In the genomic region with DNA sequence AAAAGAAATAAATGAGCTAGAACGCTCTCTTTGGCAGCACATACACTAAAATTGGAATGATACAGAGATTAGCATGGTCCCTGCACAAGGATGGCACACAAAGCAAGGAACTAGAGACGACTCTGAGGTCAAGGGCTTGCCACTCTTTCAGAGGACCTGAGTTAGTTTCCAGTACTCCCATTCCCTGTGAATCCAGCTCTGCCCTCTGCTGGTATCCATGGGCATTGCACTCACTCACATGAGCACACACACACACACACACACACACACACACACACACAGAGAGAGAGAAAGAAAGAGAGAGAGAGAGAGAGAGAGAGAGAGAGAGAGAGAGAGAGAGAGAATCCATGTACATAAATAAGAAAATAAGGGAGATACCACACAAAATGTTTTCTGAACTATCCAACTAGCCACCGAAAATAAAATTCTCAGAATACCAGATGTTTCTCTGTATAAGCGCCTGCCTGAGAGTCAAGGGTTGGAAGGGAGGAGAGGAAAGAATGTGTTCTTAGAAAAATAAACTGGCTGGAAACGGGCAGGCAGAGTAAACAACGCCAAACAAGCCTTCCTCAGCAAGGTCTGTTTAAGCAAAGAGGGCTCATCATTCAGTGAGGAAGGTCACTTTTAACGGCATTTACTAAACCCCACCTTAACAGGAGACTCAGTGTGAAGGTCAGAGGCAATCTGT, we compare ENCODE assay signal across 24 mouse cellular contexts. TPM values are rescaled to one million over a fixed set of nuclear protein-coding genes. Genes with fewer than 3 reads are reported as not detected.
DNase-seq lines count a peak whose midpoint lies in the region; ATAC-seq and TF ChIP-seq lines count a peak whose summit lies in the region.
"Had no signal": no experiment of that assay in that cellular context is flagged by ENCODE, and none has a peak within 500 bp of the region (broad histone marks: within the 10 kb centered on the region; RNA-seq: fewer than 3 reads in every experiment).

No protein-coding gene starts in this region.

- H3K4me2 ChIP-seq in heart, postnatal 0 days (ENCODE audit: low read depth, low read length) = no peak overlapping the region
- H3K4me2 ChIP-seq: embryonic facial prominence, embryonic 15.5 days; heart, embryonic 11.5 days; hindbrain, embryonic 15.5 days; liver, embryonic 13.5 days; neural tube, embryonic 12.5 days had no signal

- ATAC-seq in heart, postnatal 0 days (ENCODE audit: insufficient read depth, low read depth) = no peak
- ATAC-seq in G1E (ENCODE audit: extremely low read depth, insufficient number of reproducible peaks, low FRiP score, poor library complexity, severe bottlenecking) = no peak
- no peak for ATAC-seq in megakaryocyte, adult 5-6 weeks (ENCODE audit: poor library complexity, severe bottlenecking)

- TF ChIP-seq POLR2A in lung, adult 2 months (IDR thresholded peaks at IDR 0.05; ENCODE audit: borderline replicate concordance, extremely low read depth, low read depth, low read length) = no peak
- TF ChIP-seq POLR2A in cerebellum, adult 2 months (IDR thresholded peaks at IDR 0.05; ENCODE audit: borderline replicate concordance, insufficient read depth, low read length) = no peak

- TF ChIP-seq CTCF in heart, postnatal 0 days (IDR thresholded peaks at IDR 0.05; ENCODE audit: low read depth) = peak; percentile 34
- peak; percentile 51 for TF ChIP-seq CTCF in lung, adult 2 months (IDR thresholded peaks at IDR 0.05; ENCODE audit: insufficient read depth, low read length)
- TF ChIP-seq CTCF in G1E (IDR thresholded peaks at IDR 0.05; ENCODE audit: low read depth, low read length) = 0 out of 2 replicates have a peak, but pooled peaks have one; percentile 19
- no peak for TF ChIP-seq CTCF in cerebellum, adult 2 months (IDR thresholded peaks at IDR 0.05; ENCODE audit: borderline replicate concordance, insufficient read depth, low read depth, low read length)

- no peaks in the 10 kb centered on the region for H3K27me3 ChIP-seq in heart, postnatal 0 days (ENCODE audit: control insufficient read depth, insufficient read depth, low read length)
- H3K27me3 ChIP-seq in heart, embryonic 10.5 days (ENCODE audit: insufficient read depth, poor library complexity, severe bottlenecking) = no peaks in the 10 kb centered on the region
- no peaks in the 10 kb centered on the region for H3K27me3 ChIP-seq in G1E (ENCODE audit: insufficient read depth, low read length)
- no peaks in the 10 kb centered on the region for H3K27me3 ChIP-seq in cerebellum, adult 2 months (ENCODE audit: control insufficient read depth, insufficient read depth, low read length)
- H3K27me3 ChIP-seq: embryonic facial prominence, embryonic 15.5 days; hindbrain, embryonic 15.5 days; liver, embryonic 13.5 days; neural tube, embryonic 12.5 days had no signal

- no peak overlapping the region for H3K4me3 ChIP-seq in heart, postnatal 0 days (ENCODE audit: low read depth, low read length)
- H3K4me3 ChIP-seq in heart, embryonic 10.5 days = no peak overlapping the region
- no peak overlapping the region for H3K4me3 ChIP-seq in lung, adult 2 months (replicated peaks; ENCODE audit: extremely low read depth, low read depth, low read length)
- H3K4me3 ChIP-seq in G1E (ENCODE audit: low read depth, low read length) = no peak overlapping the region
- H3K4me3 ChIP-seq in cerebellum, adult 2 months (replicated peaks; ENCODE audit: insufficient read depth, low read depth, low read length) = no peak overlapping the region
- H3K4me3 ChIP-seq: embryonic facial prominence, embryonic 15.5 days; forebrain, embryonic 10.5 days; hindbrain, embryonic 15.5 days; limb, embryonic 10.5 days; liver, embryonic 13.5 days; neural tube, embryonic 12.5 days had no signal

- H3K27ac ChIP-seq in heart, postnatal 0 days (ENCODE audit: low read depth) = peak overlapping the region; percentile 20; the same call in 1 of the 2 replicates
- H3K27ac ChIP-seq in heart, embryonic 10.5 days = no peak overlapping the region
- H3K27ac ChIP-seq in cerebellum, adult 2 months (ENCODE audit: insufficient read depth, low read length) = no peak overlapping the region
- H3K27ac ChIP-seq: embryonic facial prominence, embryonic 15.5 days; forebrain, embryonic 10.5 days; hindbrain, embryonic 15.5 days; limb, embryonic 10.5 days; liver, embryonic 13.5 days; neural tube, embryonic 12.5 days had no signal

- H3K36me3 ChIP-seq in heart, postnatal 0 days (replicated peaks; ENCODE audit: control insufficient read depth, insufficient read depth, low read length) = peaks cover 5% of the 10 kb centered on the region; the same call in 1 of the 2 replicates
- peaks cover 21% of the 10 kb centered on the region; the same call in 1 of the 2 replicates for H3K36me3 ChIP-seq in heart, embryonic 10.5 days
- H3K36me3 ChIP-seq in G1E (replicated peaks) = no peaks in the 10 kb centered on the region
- H3K36me3 ChIP-seq: hindbrain, embryonic 15.5 days; liver, embryonic 13.5 days had no signal

- peaks cover 42% of the 10 kb centered on the region for H3K4me1 ChIP-seq in heart, postnatal 0 days (ENCODE audit: control insufficient read depth, insufficient read depth)
- H3K4me1 ChIP-seq in heart, embryonic 10.5 days = peaks cover 45% of the 10 kb centered on the region
- H3K4me1 ChIP-seq in lung, adult 2 months (ENCODE audit: control insufficient read depth, insufficient read depth, low read length) = peaks cover 6% of the 10 kb centered on the region
- no peaks in the 10 kb centered on the region for H3K4me1 ChIP-seq in G1E (ENCODE audit: insufficient read depth, low read depth, low read length)
- peaks cover 5% of the 10 kb centered on the region; the same call in 1 of the 2 replicates for H3K4me1 ChIP-seq in cerebellum, adult 2 months (ENCODE audit: control insufficient read depth, insufficient read depth, low read length)
- H3K4me1 ChIP-seq: embryonic facial prominence, embryonic 15.5 days; limb, embryonic 10.5 days had no signal

- H3K9me3 ChIP-seq in heart, postnatal 0 days (replicated peaks; ENCODE audit: control insufficient read depth, low read length) = no peaks in the 10 kb centered on the region
- no peaks in the 10 kb centered on the region for H3K9me3 ChIP-seq in heart, embryonic 10.5 days
- no peaks in the 10 kb centered on the region for H3K9me3 ChIP-seq in G1E (replicated peaks)
- H3K9me3 ChIP-seq: embryonic facial prominence, embryonic 15.5 days; hindbrain, embryonic 15.5 days; limb, embryonic 10.5 days; liver, embryonic 13.5 days; neural tube, embryonic 12.5 days had no signal

- H3K9ac ChIP-seq in heart, postnatal 0 days (replicated peaks; ENCODE audit: low read depth, low read length) = no peak overlapping the region
- H3K9ac ChIP-seq: embryonic facial prominence, embryonic 15.5 days; hindbrain, embryonic 15.5 days; liver, embryonic 13.5 days; neural tube, embryonic 12.5 days had no signal

- TF ChIP-seq EP300 in heart, postnatal 0 days (IDR thresholded peaks at IDR 0.05; ENCODE audit: low read depth) = no peak

- WGBS in heart, postnatal 0 days = 90% methylated on average over 7 of the region's 7 CpGs
- WGBS in heart, embryonic 10.5 days = 91% methylated on average over 7 of the region's 7 CpGs
- 68% methylated on average over 7 of the region's 7 CpGs for WGBS in lung, adult 2 months
- 95% methylated on average over 7 of the region's 7 CpGs for WGBS in cerebellum, adult 2 months

- DNase-seq in heart, postnatal 0 days (ENCODE audit: low spot score) = no peak
- DNase-seq in heart, embryonic 10.5 days (ENCODE audit: low spot score) = no peak
- DNase-seq in lung, adult 2 months = no peak
- no peak for DNase-seq in lung, postnatal 4 days
- DNase-seq in G1E (ENCODE audit: low spot score) = no peak
- DNase-seq in lung, postnatal 10 days = peak; percentile 55
- DNase-seq in cerebellum, adult 2 months = no peak
- DNase-seq: adrenal gland, postnatal 36 days; B cell, adult 2 months; cerebellum, adult 9-11 months; embryo, embryonic 11 days; gastrocnemius, postnatal 25 days; kidney, adult 9 months; layer of hippocampus, postnatal 36 days; liver, embryonic 13.5 days; right cerebral cortex, postnatal 14 days; thymus, postnatal 25 days had no signal

RNA-seq across cellular contexts. Expression of a gene that starts 27.0 kb away (rescaled TPM):
- total RNA-seq in heart, postnatal 0 days (2014; rRNA removed; ENCODE audit: low replicate concordance) = 48.7 and 81.8 TPM in 2 replicates
- polyA plus RNA-seq in heart, postnatal 0 days (2015; fragmentation: Nextera tagmentation; extraction: Ambion mirVana) = 29.8 and 36.7 TPM in 2 replicates
- 29.1 and 46.4 TPM in 2 replicates for polyA plus RNA-seq in heart, embryonic 10.5 days (2016; fragmentation: Nextera tagmentation; extraction: Ambion mirVana)
- polyA plus RNA-seq in lung, adult 2 months (2012; rRNA removed) = 39.9 and 52.3 TPM in 2 replicates
- total RNA-seq in G1E (2014; fragmentation: Nextera tagmentation) = not detected in 2 replicates
- total RNA-seq in G1E (2017) = 0.16 and 0.23 TPM in 2 replicates
- not detected in 2 replicates for polyA plus RNA-seq in G1E (2012)
- total RNA-seq in megakaryocyte, adult 5-6 weeks (2015) = 21.2 and 25.8 TPM in 2 replicates
- total RNA-seq in megakaryocyte, adult 5-6 weeks (2017) = 46.9 and 47.5 TPM in 2 replicates
- polyA plus RNA-seq in cerebellum, adult 2 months (2012; rRNA removed) = 36.5 and 38.5 TPM in 2 replicates

Comparison
In these comparisons a context has a peak if more than half of its experiments do, and no peak if none do; other contexts are left out.
1. RNA of a gene that starts 27.0 kb away (polyA plus RNA-seq): 39.9 to 52.3 TPM in lung, adult 2 months, 36.5 to 38.5 TPM in cerebellum, adult 2 months, 29.8 to 36.7 TPM in heart, postnatal 0 days and 29.1 to 46.4 TPM in heart, embryonic 10.5 days; not detected in G1E; every median in the first group is over 10 times any median in the second.